Mouse (Mus musculus) testis, adult 2 months (tissue): ENCODE results near the gene Krtap19-2. TPM values are rescaled to one million over a fixed set of nuclear protein-coding genes. Genes with fewer than 3 reads are reported as not detected.
A peak's percentile ranks its signal among the peaks of the same experiment; 100 is the strongest.

Experiments used
- H3K27ac ChIP-seq: fragments of 200-500 bp; 2 replicates; pipeline ENCODE4 v1.5.1; 2012; ENCODE audit warnings: low read depth, low read length; ENCODE audit not compliant: control insufficient read depth, insufficient read depth
- H3K27me3 ChIP-seq: fragments of 200-500 bp; 2 replicates; pipeline ENCODE4 v1.6.1; 2012; ENCODE audit warnings: mild to moderate bottlenecking, low read length, moderate library complexity; ENCODE audit not compliant: control insufficient read depth, insufficient read depth
- H3K36me3 ChIP-seq: fragments of 200-500 bp; 2 replicates; pipeline ENCODE4 v1.6.1; 2012; ENCODE audit warnings: mild to moderate bottlenecking, low read length; ENCODE audit not compliant: control insufficient read depth, insufficient read depth
- H3K4me1 ChIP-seq: fragments of 200-500 bp; 2 replicates; pipeline ENCODE4 v1.6.1; 2012; ENCODE audit warnings: low read length; ENCODE audit not compliant: control insufficient read depth, insufficient read depth
- H3K4me3 ChIP-seq: fragments of 200-500 bp; 2 replicates; pipeline ENCODE4 v1.5.1; 2012; ENCODE audit warnings: low read depth, mild to moderate bottlenecking, low read length, moderate library complexity, mixed read lengths; ENCODE audit not compliant: control insufficient read depth
- CTCF ChIP-seq: fragments of 200-500 bp; IDR thresholded peaks from 2 replicates; pipeline ENCODE4 v1.5.1; 2012; ENCODE audit warnings: low read depth, mild to moderate bottlenecking, inconsistent platforms, low read length, moderate library complexity; ENCODE audit not compliant: control insufficient read depth, insufficient read depth, insufficient replicate concordance
- POLR2A ChIP-seq: fragments of 200-500 bp; IDR thresholded peaks from 2 replicates; pipeline ENCODE4 v1.6.1; 2012; ENCODE audit warnings: low read depth, mild to moderate bottlenecking, inconsistent platforms, low read length, moderate library complexity; ENCODE audit not compliant: control insufficient read depth
- polyA plus RNA-seq: library from polyadenylated mRNA; depleted of rRNA; stranded (reverse); fragments of >200 nt; gene quantifications from 2 replicates; pipeline ENCODE4 v1.2.3, GENCODE M21; 2012; rRNA removed

Gene Krtap19-2
- polyA plus RNA-seq, result not detected in 2 replicates

DNA sequence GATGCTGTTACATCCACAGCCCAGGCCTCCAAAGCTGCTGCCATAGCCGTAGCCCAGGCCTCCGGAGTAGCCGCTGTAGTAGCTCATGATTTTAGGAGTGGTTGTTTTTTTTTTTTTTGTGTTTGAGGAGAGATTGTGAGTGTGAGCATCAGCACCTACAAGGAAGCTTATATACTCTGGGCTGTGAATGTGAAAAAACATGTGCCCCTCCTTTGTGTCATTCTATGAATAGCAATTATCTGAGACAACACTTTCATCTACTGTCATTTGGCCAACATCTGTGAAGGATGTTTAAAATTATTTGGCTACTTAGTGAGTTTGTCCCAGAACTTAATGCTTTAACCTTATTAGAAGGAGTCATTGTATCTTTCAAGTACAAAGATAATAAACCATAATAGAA, at the start of gene Krtap19-2:
Krtap19-2 (minus strand) TSS at position 101 of the 400 bp plus-strand sequence.
- Histone ChIP-seq H3K27me3 (no peaks in the 10 kb centered on the region), H3K36me3 (no peaks in the 10 kb centered on the region), H3K27ac (no peak within 1 kb of the TSS), H3K4me3 (no peak within 1 kb of the TSS), H3K4me1 (no peaks in the 10 kb centered on the region)
- no peak for TF ChIP-seq POLR2A
- TF ChIP-seq CTCF, result no peak

DNA sequence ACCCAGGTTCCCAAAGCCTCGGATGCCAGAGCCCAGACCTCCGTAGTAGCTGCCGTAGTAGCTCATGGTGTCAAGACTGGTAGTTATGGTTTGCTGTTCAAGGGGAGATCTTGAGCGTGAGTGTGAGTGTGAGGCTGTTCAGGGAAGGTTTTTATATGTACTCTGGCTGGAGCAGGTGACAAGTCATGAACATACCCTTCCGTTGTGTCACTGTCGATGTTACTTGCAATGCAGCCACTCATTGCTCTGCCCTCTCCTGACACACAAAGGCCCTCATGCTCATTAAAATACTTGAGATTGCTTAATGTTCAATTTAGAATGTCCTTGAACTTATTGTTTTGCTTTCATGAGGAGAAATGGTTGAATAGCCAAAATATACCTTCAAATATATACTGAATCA, 22.3 kb upstream of the Krtap19-2 start, which contains the start of gene Krtap19-5:
Krtap19-5 (minus strand) TSS at position 101 of the 400 bp plus-strand sequence.
- Histone ChIP-seq H3K27ac (no peak within 1 kb of the TSS), H3K4me3 (no peak within 1 kb of the TSS)

DNA sequence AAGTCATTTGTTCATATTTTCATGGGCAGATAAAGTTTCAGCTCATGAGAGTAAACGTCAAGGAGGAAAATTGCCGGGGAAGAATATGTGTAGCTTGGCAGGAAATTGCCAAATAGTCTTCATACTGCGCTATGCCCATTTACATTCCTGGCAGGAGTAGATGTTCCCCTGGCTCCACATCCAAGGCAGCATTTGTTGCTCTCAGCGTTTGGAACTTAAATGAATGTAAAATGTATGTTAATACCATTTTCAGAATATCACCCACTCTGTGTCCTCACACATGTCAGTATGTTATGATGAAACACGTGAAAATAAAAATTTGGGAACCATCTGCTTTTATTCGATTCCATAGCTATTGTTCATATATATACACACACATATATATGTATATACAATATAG, 12.8 kb upstream of the Krtap19-2 start:
- no peaks in the 10 kb centered on the region for H3K27me3 ChIP-seq
- TF ChIP-seq POLR2A (no peak), CTCF (no peak)
- H3K36me3 ChIP-seq, result no peaks in the 10 kb centered on the region
- H3K27ac ChIP-seq, result no peak overlapping the region
- H3K4me3 ChIP-seq, result no peak overlapping the region
- H3K4me1 ChIP-seq, result no peaks in the 10 kb centered on the region

More for the DNA sequence above, 22.3 kb upstream of the Krtap19-2 start, which contains the start of gene Krtap19-5:
- TF ChIP-seq CTCF, result no peak
- TF ChIP-seq POLR2A, result no peak
- Histone ChIP-seq H3K4me1 (no peaks in the 10 kb centered on the region), H3K36me3 (no peaks in the 10 kb centered on the region), H3K27me3 (no peaks in the 10 kb centered on the region)

DNA sequence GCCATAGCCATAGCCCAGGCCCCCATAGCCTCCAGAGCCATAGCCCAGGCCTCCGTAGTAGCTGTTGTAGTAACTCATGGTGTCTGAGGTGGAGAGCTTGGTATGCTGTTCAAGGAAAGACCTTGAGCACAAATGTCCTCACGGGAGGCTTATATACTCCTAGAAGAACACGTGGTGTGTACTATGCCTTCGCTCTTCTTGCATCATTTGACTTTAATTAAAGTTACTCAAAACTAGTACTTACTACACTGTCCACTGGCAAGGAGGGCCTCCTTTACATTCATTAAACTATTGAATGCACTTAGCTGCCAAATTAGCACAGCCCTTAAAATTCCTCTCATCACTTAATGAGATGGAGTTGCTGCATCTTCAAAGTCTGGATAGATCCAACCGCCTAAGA, 10.9 kb upstream of the Krtap19-2 start, which contains the start of gene Krtap19-4:
Krtap19-4 (minus strand) TSS at position 101 of the 400 bp plus-strand sequence.
- H3K4me1 ChIP-seq, result no peaks in the 10 kb centered on the region
- H3K36me3 ChIP-seq, result no peaks in the 10 kb centered on the region
- no peak within 1 kb of the TSS for H3K4me3 ChIP-seq
- H3K27me3 ChIP-seq, result no peaks in the 10 kb centered on the region
- H3K27ac ChIP-seq, result no peak within 1 kb of the TSS
- no peak for TF ChIP-seq CTCF
- no peak for TF ChIP-seq POLR2A

DNA sequence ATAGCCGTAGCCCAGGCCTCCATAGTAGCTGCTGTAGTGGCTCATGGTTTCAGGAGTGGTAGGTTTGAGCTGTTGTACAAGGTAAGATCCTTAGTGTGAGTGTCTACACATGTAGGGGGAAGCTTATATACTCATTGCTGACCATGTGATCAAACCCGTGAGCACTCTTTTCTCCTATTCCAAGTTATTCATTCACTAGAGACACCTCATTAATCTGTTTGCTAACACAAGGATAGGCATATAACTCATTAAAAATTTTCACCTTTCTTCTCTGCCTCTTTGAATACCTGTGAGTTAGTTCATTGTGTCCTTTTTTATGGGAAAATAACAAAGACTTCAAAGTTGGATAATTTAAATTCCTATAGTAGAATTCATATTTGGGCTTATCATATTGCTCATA, 3.9 kb upstream of the Krtap19-2 start, which contains the start of gene Krtap19-3:
Krtap19-3 (minus strand) TSS at position 101 of the 400 bp plus-strand sequence.
- no peak within 1 kb of the TSS for H3K4me3 ChIP-seq
- H3K36me3 ChIP-seq, result no peaks in the 10 kb centered on the region
- H3K27ac ChIP-seq, result no peak within 1 kb of the TSS
- H3K27me3 ChIP-seq, result no peaks in the 10 kb centered on the region
- no peak for TF ChIP-seq CTCF
- TF ChIP-seq POLR2A, result no peak
- no peaks in the 10 kb centered on the region for H3K4me1 ChIP-seq

DNA sequence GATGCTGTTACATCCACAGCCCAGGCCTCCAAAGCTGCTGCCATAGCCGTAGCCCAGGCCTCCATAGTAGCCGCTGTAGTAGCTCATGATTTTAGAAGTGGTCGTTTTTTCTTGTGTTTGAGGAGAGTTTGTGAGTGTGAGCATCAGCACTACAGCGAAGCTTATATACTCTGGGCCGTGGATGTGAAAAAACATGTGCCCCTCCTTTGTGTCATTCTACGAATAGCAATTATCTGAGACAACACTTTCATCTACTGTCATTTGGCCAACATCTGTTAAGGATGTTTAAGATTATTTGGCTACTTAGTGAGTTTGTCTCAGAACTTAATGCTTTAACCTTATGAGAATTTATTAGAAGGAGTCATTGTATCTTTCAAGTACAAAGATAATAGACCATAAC, 4.8 kb downstream of the Krtap19-2 start, which contains the start of gene Krtap19-1:
Krtap19-1 (minus strand) TSS at position 101 of the 400 bp plus-strand sequence.
- no peak for TF ChIP-seq POLR2A
- TF ChIP-seq CTCF, result no peak
- Histone ChIP-seq H3K36me3 (no peaks in the 10 kb centered on the region), H3K27ac (no peak within 1 kb of the TSS), H3K4me3 (no peak within 1 kb of the TSS), H3K4me1 (no peaks in the 10 kb centered on the region), H3K27me3 (no peaks in the 10 kb centered on the region)

DNA sequence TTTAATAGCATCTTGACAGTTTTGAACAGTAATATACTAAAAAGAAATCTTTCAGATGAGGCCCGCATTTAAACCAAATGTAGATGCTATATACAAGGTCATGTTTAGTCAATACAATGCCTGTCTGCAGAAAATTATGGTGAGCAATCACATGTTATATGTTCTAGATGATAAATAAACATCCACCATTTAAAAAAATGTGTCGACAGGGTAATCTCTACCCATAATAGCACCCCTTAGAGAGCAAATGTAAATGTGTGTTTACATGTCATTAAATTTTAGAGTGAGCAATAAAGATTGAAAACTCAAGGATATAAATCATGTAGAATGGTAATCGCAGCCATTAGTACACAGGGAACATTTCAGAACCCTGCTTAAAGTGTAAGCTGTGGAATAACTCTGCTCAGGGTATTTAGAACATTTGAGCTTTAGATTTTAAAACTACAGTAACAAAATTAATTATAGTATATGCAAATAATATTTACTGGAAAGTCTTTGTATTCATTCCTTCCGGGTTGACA, 9.1 kb downstream of the Krtap19-2 start:
- H3K36me3 ChIP-seq, result no peaks in the 10 kb centered on the region
- no peak overlapping the region for H3K4me3 ChIP-seq
- no peak for TF ChIP-seq CTCF
- no peak for TF ChIP-seq POLR2A
- no peaks in the 10 kb centered on the region for H3K27me3 ChIP-seq
- no peak overlapping the region for H3K27ac ChIP-seq
- H3K4me1 ChIP-seq, result no peaks in the 10 kb centered on the region

DNA sequence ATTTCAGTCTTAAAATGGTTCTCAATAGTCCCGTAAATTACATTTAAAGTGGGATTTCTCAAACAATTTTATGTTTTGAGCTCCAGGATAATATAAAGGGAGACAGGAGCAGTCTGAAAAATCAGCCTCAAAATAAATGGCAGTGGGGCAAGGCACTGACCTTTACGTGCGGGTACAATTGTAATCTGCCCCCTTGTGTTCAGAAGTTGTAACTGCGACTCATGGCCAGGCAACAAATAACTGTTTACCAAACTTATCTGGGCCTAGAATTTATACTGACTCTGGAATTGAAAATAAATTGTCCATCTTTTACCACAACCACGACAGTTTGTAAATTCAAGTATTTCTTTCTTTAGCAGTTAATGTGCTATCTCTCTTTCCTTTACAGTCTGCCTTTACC, 22.6 kb downstream of the Krtap19-2 start:
- H3K27ac ChIP-seq, result no peak overlapping the region
- H3K27me3 ChIP-seq, result no peaks in the 10 kb centered on the region
- no peak overlapping the region for H3K4me3 ChIP-seq
- H3K36me3 ChIP-seq, result no peaks in the 10 kb centered on the region
- H3K4me1 ChIP-seq, result no peaks in the 10 kb centered on the region
- no peak for TF ChIP-seq POLR2A
- peak; percentile 25; the same call in 1 of the 2 replicates for TF ChIP-seq CTCF
